Mouse (Mus musculus) limb, embryonic 14.5 days (tissue): ENCODE measurements at regions not wholly inside any gene's neighbourhood (a gene's known extent, or its start where the extent isn't known, plus 50 kb on each side); places are given as distances from the start of the nearest gene placed in this dataset.

Source experiments
- ATAC-seq: fragments of 200-750 bp; cut with Nextera tagmentation; 2 replicates; pipeline ENCODE4 v1.8.0; 2017; ENCODE audit warnings: low read depth, moderate number of reproducible peaks, moderate TSS enrichment; ENCODE audit not compliant: low FRiP score
- DNase-seq: peaks from one replicate; pipeline ENCODE4 v3.0.0-alpha.2; 2015; ENCODE audit warnings: low spot score
- H3K27ac ChIP-seq: fragments of 300-500 bp; sonication (generic); replicated peaks from 2 replicates; pipeline ENCODE4 v1.5.1; 2014; ENCODE audit warnings: low read depth, mild to moderate bottlenecking, low read length, moderate library complexity, mixed read lengths
- H3K27me3 ChIP-seq: fragments of 300-500 bp; sonication (generic); 2 replicates; pipeline ENCODE4 v1.6.1; 2014; ENCODE audit warnings: low read length, mixed read lengths; ENCODE audit not compliant: control insufficient read depth, insufficient read depth
- H3K36me3 ChIP-seq: fragments of 300-500 bp; sonication (generic); 2 replicates; pipeline ENCODE4 v1.6.1; 2014; ENCODE audit warnings: mild to moderate bottlenecking, low read length, moderate library complexity, mixed read lengths; ENCODE audit not compliant: control insufficient read depth, insufficient read depth
- H3K4me1 ChIP-seq: fragments of 300-500 bp; sonication (generic); 2 replicates; pipeline ENCODE4 v1.6.1; 2014; ENCODE audit warnings: antibody characterized with exemption, low read length, mixed read lengths; ENCODE audit not compliant: control insufficient read depth, insufficient read depth
- H3K4me2 ChIP-seq: fragments of 300-500 bp; sonication (generic); replicated peaks from 2 replicates; pipeline ENCODE4 v1.6.1; 2014; ENCODE audit warnings: low read depth, mild to moderate bottlenecking, low read length, moderate library complexity; ENCODE audit not compliant: severe bottlenecking
- H3K4me3 ChIP-seq: fragments of 300-500 bp; sonication (generic); replicated peaks from 2 replicates; pipeline ENCODE4 v1.5.1; 2014; ENCODE audit warnings: low read length
- H3K9ac ChIP-seq: fragments of 300-500 bp; sonication (generic); 2 replicates; pipeline ENCODE4 v1.6.1; 2014; ENCODE audit warnings: mild to moderate bottlenecking, low read depth, low read length, moderate library complexity; ENCODE audit not compliant: severe bottlenecking
- H3K9me3 ChIP-seq: fragments of 300-500 bp; sonication (generic); 2 replicates; pipeline ENCODE4 v1.6.1; 2016; ENCODE audit warnings: low read length; ENCODE audit not compliant: control insufficient read depth
- POLR2A ChIP-seq: fragments of 200-500 bp; IDR thresholded peaks from 2 replicates; pipeline ENCODE4 v1.8.0; 2012; ENCODE audit warnings: inconsistent platforms, mild to moderate bottlenecking, moderate library complexity, borderline replicate concordance; ENCODE audit not compliant: insufficient read depth, insufficient read length; ENCODE audit errors: extremely low read depth
- WGBS: fragments of 180-500 bp; shearing (Covaris S2); extraction: QIAGEN DNeasy Blood & Tissue Kit; methylation state at CpG from one replicate; pipeline ENCODE4 v1.1.7; 2014; 5-methylcytosine and 5-hydroxymethylcytosine counted together

- WGBS, result 69% methylated on average over 2 of the region's 2 CpGs
- no peak for TF ChIP-seq POLR2A
- H3K9me3 ChIP-seq, result no peaks in the 10 kb centered on the region
These were observed 406.5 kb downstream of the Cntnap4 start for GRCm38 (mm10) chr8:112976312-112976711.

GRCm38 (mm10) chr8:112993781-112994180, 423.9 kb downstream of the Cntnap4 start:
- H3K27ac ChIP-seq, result no peak overlapping the region
- H3K4me1 ChIP-seq, result no peaks in the 10 kb centered on the region
- H3K9ac ChIP-seq, result no peak overlapping the region
- TF ChIP-seq POLR2A, result no peak
- ATAC-seq (no peak), DNase-seq (no peak)
- H3K4me3 ChIP-seq, result no peak overlapping the region
- 84% methylated on average over 4 of the region's 4 CpGs for WGBS
- H3K4me2 ChIP-seq, result no peak overlapping the region
- H3K9me3 ChIP-seq, result no peaks in the 10 kb centered on the region
- H3K36me3 ChIP-seq, result no peaks in the 10 kb centered on the region
- no peaks in the 10 kb centered on the region for H3K27me3 ChIP-seq

More at GRCm38 (mm10) chr8:112976312-112976711, 406.5 kb downstream of the Cntnap4 start:
- Histone ChIP-seq H3K4me2 (no peak overlapping the region), H3K36me3 (no peaks in the 10 kb centered on the region), H3K27me3 (no peaks in the 10 kb centered on the region), H3K4me3 (no peak overlapping the region), H3K4me1 (no peaks in the 10 kb centered on the region), H3K9ac (no peak overlapping the region), H3K27ac (no peak overlapping the region)
- ATAC-seq, result no peak
- no peak for DNase-seq

GRCm38 (mm10) chr8:113007356-113007755, 437.5 kb downstream of the Cntnap4 start:
- no peak overlapping the region for H3K4me2 ChIP-seq
- TF ChIP-seq POLR2A, result no peak
- no peak overlapping the region for H3K27ac ChIP-seq
- H3K4me1 ChIP-seq, result no peaks in the 10 kb centered on the region
- H3K9me3 ChIP-seq, result no peaks in the 10 kb centered on the region
- no peak overlapping the region for H3K4me3 ChIP-seq
- ATAC-seq (no peak), DNase-seq (no peak)
- H3K27me3 ChIP-seq, result no peaks in the 10 kb centered on the region
- WGBS, result 67% methylated on average over 4 of the region's 4 CpGs
- H3K36me3 ChIP-seq, result no peaks in the 10 kb centered on the region
- H3K9ac ChIP-seq, result no peak overlapping the region

- peak; percentile 63; the same call in 1 of the 2 replicates for ATAC-seq
- no peaks in the 10 kb centered on the region for H3K36me3 ChIP-seq
- TF ChIP-seq POLR2A, result no peak
- no peaks in the 10 kb centered on the region for H3K9me3 ChIP-seq
- H3K27ac ChIP-seq, result no peak overlapping the region
- no peaks in the 10 kb centered on the region for H3K27me3 ChIP-seq
- DNase-seq, result peak; percentile 48
- peak overlapping the region; percentile 11; the same call in 1 of the 2 replicates for H3K4me2 ChIP-seq
- no peak overlapping the region for H3K9ac ChIP-seq
- H3K4me3 ChIP-seq, result no peak overlapping the region
- H3K4me1 ChIP-seq, result 0 out of 2 replicates have a peak, but pooled peaks cover 4% of the 10 kb centered on the region
- 44% methylated on average over 9 of the region's 9 CpGs for WGBS
These were observed 459.0 kb downstream of the Cntnap4 start for GRCm38 (mm10) chr8:113028880-113029279.

GRCm38 (mm10) chr8:113051770-113052473, 482.1 kb downstream of the Cntnap4 start:
- no peak for TF ChIP-seq POLR2A
- H3K27ac ChIP-seq, result no peak overlapping the region
- H3K4me2 ChIP-seq, result no peak overlapping the region
- H3K4me3 ChIP-seq, result no peak overlapping the region
- no peaks in the 10 kb centered on the region for H3K27me3 ChIP-seq
- WGBS, result 85% methylated on average over 8 of the region's 8 CpGs
- no peak overlapping the region for H3K9ac ChIP-seq
- DNase-seq (no peak), ATAC-seq (no peak)
- no peaks in the 10 kb centered on the region for H3K9me3 ChIP-seq
- no peaks in the 10 kb centered on the region for H3K4me1 ChIP-seq
- no peaks in the 10 kb centered on the region for H3K36me3 ChIP-seq
